Mouse (Mus musculus) Patski (cell line): ENCODE measurements around the gene Vmn2r105. TPM values are rescaled to one million over a fixed set of nuclear protein-coding genes. Genes with fewer than 3 reads are reported as not detected.

Source experiments
- ATAC-seq: fragments of 100-300 bp; one replicate; pipeline ENCODE4 v1.8.0; 2021
- CTCF ChIA-PET: fragments of 350-600 bp; sonication (Branson Sonifier 250); formaldehyde crosslinking; loops from one replicate; lab custom pipeline; 2022; ENCODE audit warnings: inconsistent platforms; lab: Charles Lee
- POLR2A ChIA-PET: fragments of 350-600 bp; sonication (Branson Sonifier 250); formaldehyde crosslinking; loops from one replicate; lab custom pipeline; 2022; ENCODE audit warnings: antibody characterized with exemption, inconsistent platforms; lab: Charles Lee
- DNase-seq: peaks from one replicate; pipeline ENCODE4 v3.0.0-alpha.2; 2011; ENCODE audit warnings: low read depth, low spot score
- H3K27me3 ChIP-seq: fragments of 371-371 bp; one replicate; pipeline ENCODE4 v1.5.1; 2021
- CTCF ChIP-seq: fragments of 100-300 bp; IDR thresholded peaks from one replicate; pipeline ENCODE4 v1.5.1; 2021
- in situ Hi-C: fragments of 300-500 bp; cut with MboI; formaldehyde crosslinking; loops from 3 replicates; pipeline ENCODE4 v1.11.1; 2018; ENCODE audit warnings: low pct_unique_long_range_greater_than_20kb, mixed read lengths
- polyA plus RNA-seq: library from polyadenylated mRNA; unstranded; gene quantifications from one replicate; pipeline ENCODE4 v1.2.3, GENCODE M21; 2021

Gene Vmn2r105
- polyA plus RNA-seq: not detected

DNA sequence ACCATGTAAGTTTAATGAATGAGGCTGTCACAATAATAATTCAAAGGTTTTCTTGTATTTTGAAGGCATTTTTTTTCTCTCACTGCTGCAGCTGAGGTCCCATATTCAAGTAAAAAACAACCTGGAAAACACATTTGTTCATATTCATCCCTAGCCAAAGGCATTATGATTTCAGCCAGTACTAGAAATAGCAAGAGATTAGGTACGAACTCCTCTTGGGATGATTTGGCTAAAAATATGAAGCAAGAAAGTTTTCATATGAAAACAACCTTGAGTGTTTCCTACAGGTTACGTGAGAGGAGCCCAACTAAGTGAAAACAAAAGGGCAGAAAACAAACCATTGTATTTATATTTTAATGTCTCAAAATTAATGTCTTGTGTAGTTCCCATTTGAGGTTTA lies at the start of gene Vmn2r105:
Vmn2r105 (minus strand) TSS at position 101 of the 400 bp plus-strand sequence.
- in situ Hi-C loops: no loop called here
- TF ChIP-seq CTCF: no peak
- DNase-seq: no peak
- ChIA-PET POLR2A (no interaction called here), CTCF (no interaction called here)
- ATAC-seq: no peak
- no peaks in the 10 kb centered on the region for H3K27me3 ChIP-seq

GRCm38 (mm10) chr17:20255522-20255921 lies 20.7 kb upstream of the Vmn2r105 start:
- CTCF ChIA-PET: no interaction called here
- no peak for TF ChIP-seq CTCF
- in situ Hi-C loops: no loop called here

DNA sequence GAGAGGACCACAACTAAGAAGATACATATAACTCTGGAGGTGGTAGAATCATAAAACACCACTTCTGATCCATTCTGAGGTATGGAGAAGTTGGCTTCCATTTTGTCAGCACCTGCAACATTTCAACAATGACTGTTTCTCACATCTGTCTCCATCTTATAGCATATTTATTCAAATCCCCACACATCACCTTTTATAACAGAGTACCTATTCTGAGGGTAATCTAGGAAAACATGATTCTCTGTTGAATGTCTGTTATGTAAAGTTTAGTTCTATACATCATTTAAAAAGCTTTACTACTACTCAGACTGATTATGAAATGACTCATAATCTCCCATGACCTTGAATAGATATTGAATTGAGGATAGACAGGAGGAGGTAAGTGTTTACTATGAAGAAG lies 51.9 kb downstream of the Vmn2r105 start, which contains the start of gene Fpr-rs6:
Fpr-rs6 (minus strand) TSS at position 101 of the 400 bp plus-strand sequence.
- no peak for TF ChIP-seq CTCF
- in situ Hi-C loops: no loop called here
- DNase-seq: no peak
- no peaks in the 10 kb centered on the region for H3K27me3 ChIP-seq
- ChIA-PET CTCF (no interaction called here), POLR2A (no interaction called here)
- no peak for ATAC-seq

More at GRCm38 (mm10) chr17:20255522-20255921, 20.7 kb upstream of the Vmn2r105 start:
- POLR2A ChIA-PET: no interaction called here
- DNase-seq (no peak), ATAC-seq (no peak)
- H3K27me3 ChIP-seq: no peaks in the 10 kb centered on the region

Other genes with a start within 250 kb of the Vmn2r105 start
- gene Vmn2r104, start 186.7 kb downstream of the Vmn2r105 start, polyA plus RNA-seq: not detected
- gene Fpr-rs7, start 120.8 kb downstream of the Vmn2r105 start, polyA plus RNA-seq: not detected
- gene Fpr-rs6, start 52.0 kb downstream of the Vmn2r105 start, polyA plus RNA-seq: not detected
- gene Vmn2r106, start 50.5 kb upstream of the Vmn2r105 start, polyA plus RNA-seq: not detected
- not detected for gene Vmn2r107, start 110.2 kb upstream of the Vmn2r105 start, polyA plus RNA-seq
- gene Vmn1r224, start 179.1 kb upstream of the Vmn2r105 start, polyA plus RNA-seq: not detected
- gene Vmn2r108, start 246.3 kb upstream of the Vmn2r105 start, polyA plus RNA-seq: not detected